Mouse (Mus musculus): Measurements from ENCODE around the gene Fgf2. TPM values are rescaled to one million over a fixed set of nuclear protein-coding genes. Genes with fewer than 3 reads are reported as not detected.

Fgf2 gene
- polyA plus RNA-seq, 1 experiment from 2014 or later, result 1.4 TPM

- 0 out of 2 replicates have a peak, but pooled peaks have one; percentile 25 for ATAC-seq (replicated peaks; ENCODE audit: insufficient number of reproducible peaks, insufficient read depth, low FRiP score, low read depth)
- Histone ChIP-seq H3K36me3 (no peaks in the 10 kb centered on the region), H3K27ac (peak overlapping the region; percentile 63), H3K4me2 (no peak overlapping the region), H3K27me3 (no peaks in the 10 kb centered on the region), H3K4me1 (replicated peaks) (peaks cover 23% of the 10 kb centered on the region), H3K4me3 (no peak overlapping the region), H3K9ac (no peak overlapping the region), H3K9me3 (replicated peaks) (no peaks in the 10 kb centered on the region)
- WGBS, result 44% methylated on average over 6 of the region's 6 CpGs
These were observed 35.1 kb downstream of the Fgf2 start for GRCm38 (mm10) chr3:37383096-37383765.

- no peak overlapping the region for H3K9ac ChIP-seq
- H3K4me2 ChIP-seq, result no peak overlapping the region
- peaks cover 9% of the 10 kb centered on the region for H3K4me1 ChIP-seq (replicated peaks)
- no peak overlapping the region for H3K4me3 ChIP-seq
- H3K27ac ChIP-seq, result no peak overlapping the region
- WGBS, result 88% methylated on average over 6 of the region's 6 CpGs
- ATAC-seq (replicated peaks; ENCODE audit: insufficient number of reproducible peaks, insufficient read depth, low FRiP score, low read depth), result no peak
- no peaks in the 10 kb centered on the region for H3K36me3 ChIP-seq
- H3K9me3 ChIP-seq (replicated peaks), result no peaks in the 10 kb centered on the region
- no peaks in the 10 kb centered on the region for H3K27me3 ChIP-seq
These were observed 39.2 kb downstream of the Fgf2 start for GRCm38 (mm10) chr3:37387310-37387709.

- H3K4me1 ChIP-seq (replicated peaks), result peaks cover 21% of the 10 kb centered on the region
- no peak overlapping the region for H3K4me2 ChIP-seq
- no peak for ATAC-seq (replicated peaks; ENCODE audit: insufficient number of reproducible peaks, insufficient read depth, low FRiP score, low read depth)
- no peaks in the 10 kb centered on the region for H3K36me3 ChIP-seq
- 90% methylated on average over 5 of the region's 5 CpGs for WGBS
- no peak overlapping the region for H3K4me3 ChIP-seq
- H3K27me3 ChIP-seq, result no peaks in the 10 kb centered on the region
- H3K9ac ChIP-seq, result no peak overlapping the region
- H3K27ac ChIP-seq, result no peak overlapping the region
- H3K9me3 ChIP-seq (replicated peaks), result no peaks in the 10 kb centered on the region
These were observed 48.9 kb downstream of the Fgf2 start for GRCm38 (mm10) chr3:37396930-37397608.

GRCm38 (mm10) chr3:37397646-37398045 is 49.5 kb downstream of the Fgf2 start:
- H3K4me3 ChIP-seq, result no peak overlapping the region
- no peak for ATAC-seq (replicated peaks; ENCODE audit: insufficient number of reproducible peaks, insufficient read depth, low FRiP score, low read depth)
- no peaks in the 10 kb centered on the region for H3K27me3 ChIP-seq
- H3K4me2 ChIP-seq, result no peak overlapping the region
- H3K36me3 ChIP-seq, result no peaks in the 10 kb centered on the region
- peaks cover 24% of the 10 kb centered on the region for H3K4me1 ChIP-seq (replicated peaks)
- 76% methylated on average over 3 of the region's 3 CpGs for WGBS
- no peaks in the 10 kb centered on the region for H3K9me3 ChIP-seq (replicated peaks)
- H3K27ac ChIP-seq, result no peak overlapping the region
- no peak overlapping the region for H3K9ac ChIP-seq

- no peaks in the 10 kb centered on the region for H3K27me3 ChIP-seq
- peaks cover 24% of the 10 kb centered on the region for H3K4me1 ChIP-seq (replicated peaks)
- H3K4me2 ChIP-seq, result no peak overlapping the region
- peak overlapping the region; percentile 64 for H3K27ac ChIP-seq
- no peak overlapping the region for H3K9ac ChIP-seq
- no peak overlapping the region for H3K4me3 ChIP-seq
- no peaks in the 10 kb centered on the region for H3K36me3 ChIP-seq
- ATAC-seq (replicated peaks; ENCODE audit: insufficient number of reproducible peaks, insufficient read depth, low FRiP score, low read depth), result peak; percentile 87
- no peaks in the 10 kb centered on the region for H3K9me3 ChIP-seq (replicated peaks)
- 59% methylated on average over 7 of the region's 7 CpGs for WGBS
These were observed 50.7 kb downstream of the Fgf2 start for GRCm38 (mm10) chr3:37398661-37399395.

- H3K9ac ChIP-seq, result no peak overlapping the region
- H3K4me1 ChIP-seq (replicated peaks), result peaks cover 24% of the 10 kb centered on the region
- H3K9me3 ChIP-seq (replicated peaks), result no peaks in the 10 kb centered on the region
- H3K36me3 ChIP-seq, result no peaks in the 10 kb centered on the region
- H3K27me3 ChIP-seq, result no peaks in the 10 kb centered on the region
- no peak overlapping the region for H3K4me2 ChIP-seq
- ATAC-seq (replicated peaks; ENCODE audit: insufficient number of reproducible peaks, insufficient read depth, low FRiP score, low read depth), result no peak
- H3K27ac ChIP-seq, result peak overlapping the region; percentile 60; the same call in 1 of the 2 replicates
- no peak overlapping the region for H3K4me3 ChIP-seq
- 67% methylated on average over 11 of the region's 11 CpGs for WGBS
These were observed 53.8 kb downstream of the Fgf2 start for GRCm38 (mm10) chr3:37401729-37402610.

- Histone ChIP-seq H3K4me1 (replicated peaks) (no peaks in the 10 kb centered on the region), H3K27me3 (no peaks in the 10 kb centered on the region), H3K36me3 (no peaks in the 10 kb centered on the region), H3K4me3 (no peak overlapping the region), H3K9me3 (replicated peaks) (no peaks in the 10 kb centered on the region), H3K9ac (no peak overlapping the region), H3K4me2 (no peak overlapping the region), H3K27ac (no peak overlapping the region)
- no peak for ATAC-seq (replicated peaks; ENCODE audit: insufficient number of reproducible peaks, insufficient read depth, low FRiP score, low read depth)
These were observed 59.5 kb downstream of the Fgf2 start for GRCm38 (mm10) chr3:37407598-37407997.

GRCm38 (mm10) chr3:37413446-37413845 is 65.3 kb downstream of the Fgf2 start:
- no peak overlapping the region for H3K4me3 ChIP-seq
- H3K9me3 ChIP-seq (replicated peaks), result no peaks in the 10 kb centered on the region
- WGBS, result 82% methylated on average over 3 of the region's 3 CpGs
- no peaks in the 10 kb centered on the region for H3K36me3 ChIP-seq
- no peak overlapping the region for H3K27ac ChIP-seq
- no peak for ATAC-seq (replicated peaks; ENCODE audit: insufficient number of reproducible peaks, insufficient read depth, low FRiP score, low read depth)
- H3K4me1 ChIP-seq (replicated peaks), result peaks cover 9% of the 10 kb centered on the region
- no peak overlapping the region for H3K9ac ChIP-seq
- H3K4me2 ChIP-seq, result no peak overlapping the region
- H3K27me3 ChIP-seq, result no peaks in the 10 kb centered on the region

GRCm38 (mm10) chr3:37414413-37414960 is 66.3 kb downstream of the Fgf2 start:
- Histone ChIP-seq H3K4me1 (replicated peaks) (peaks cover 13% of the 10 kb centered on the region), H3K4me2 (no peak overlapping the region), H3K9me3 (replicated peaks) (no peaks in the 10 kb centered on the region), H3K4me3 (no peak overlapping the region), H3K27me3 (no peaks in the 10 kb centered on the region), H3K9ac (no peak overlapping the region), H3K27ac (no peak overlapping the region), H3K36me3 (no peaks in the 10 kb centered on the region)
- WGBS, result 43% methylated on average over 14 of the region's 14 CpGs
- no peak for ATAC-seq (replicated peaks; ENCODE audit: insufficient number of reproducible peaks, insufficient read depth, low FRiP score, low read depth)

- Histone ChIP-seq H3K27me3 (no peaks in the 10 kb centered on the region), H3K36me3 (no peaks in the 10 kb centered on the region), H3K4me3 (peak overlapping the region; percentile 87), H3K4me1 (replicated peaks) (peaks cover 21% of the 10 kb centered on the region), H3K27ac (peak overlapping the region; percentile 96), H3K9me3 (replicated peaks) (no peaks in the 10 kb centered on the region), H3K9ac (no peak overlapping the region), H3K4me2 (peak overlapping the region; percentile 78)
- whole genome bisulfite sequencing, result 65% methylated on average over 5 of the region's 5 CpGs
- ATAC-seq (replicated peaks; ENCODE audit: insufficient number of reproducible peaks, insufficient read depth, low FRiP score, low read depth), result no peak
These were observed 70.2 kb downstream of the Fgf2 start for GRCm38 (mm10) chr3:37418341-37418740.

All from heart, embryonic 15.5 days (tissue).